Mouse (Mus musculus) liver, embryonic 13.5 days (tissue): ENCODE results near the gene Ly6g6e. TPM values are rescaled to one million over a fixed set of nuclear protein-coding genes. Genes with fewer than 3 reads are reported as not detected.
A peak's percentile ranks its signal among the peaks of the same experiment; 100 is the strongest.

Source experiments
- ATAC-seq: fragments of 200-750 bp; cut with Nextera tagmentation; 2 replicates; pipeline ENCODE4 v1.8.0; 2017; ENCODE audit warnings: low read depth, mild to moderate bottlenecking, moderate number of reproducible peaks, moderate library complexity
- DNase-seq: peaks from one replicate; pipeline ENCODE4 v3.0.0; 2022
- H3K27ac ChIP-seq: fragments of 300-500 bp; sonication (generic); 2 replicates; pipeline ENCODE4 v1.5.1; 2015; ENCODE audit warnings: moderate library complexity, mild to moderate bottlenecking, inconsistent platforms
- H3K27me3 ChIP-seq: fragments of 300-500 bp; sonication (generic); 2 replicates; pipeline ENCODE4 v1.6.1; 2015; ENCODE audit warnings: mild to moderate bottlenecking, inconsistent platforms
- H3K36me3 ChIP-seq: fragments of 300-500 bp; sonication (generic); 2 replicates; pipeline ENCODE4 v1.6.1; 2015; ENCODE audit warnings: mild to moderate bottlenecking, inconsistent platforms
- H3K4me1 ChIP-seq: fragments of 300-500 bp; sonication (generic); replicated peaks from 2 replicates; pipeline ENCODE4 v1.6.1; 2015; ENCODE audit warnings: inconsistent platforms
- H3K4me2 ChIP-seq: fragments of 300-500 bp; sonication (generic); 2 replicates; pipeline ENCODE4 v1.6.1; 2015; ENCODE audit warnings: inconsistent platforms, mild to moderate bottlenecking, moderate library complexity
- H3K4me3 ChIP-seq: fragments of 300-500 bp; sonication (generic); replicated peaks from 2 replicates; pipeline ENCODE4 v1.5.1; 2015; ENCODE audit warnings: mild to moderate bottlenecking, inconsistent platforms
- H3K9ac ChIP-seq: fragments of 300-500 bp; sonication (generic); 2 replicates; pipeline ENCODE4 v1.6.1; 2015; ENCODE audit warnings: mild to moderate bottlenecking, inconsistent platforms
- H3K9me3 ChIP-seq: fragments of 300-500 bp; sonication (generic); replicated peaks from 2 replicates; pipeline ENCODE4 v1.6.1; 2016; ENCODE audit warnings: inconsistent platforms
- whole genome bisulfite sequencing: fragments of 180-500 bp; shearing (Covaris S2); methylation state at CpG from one replicate; pipeline ENCODE4 v1.1.7; 2015; ENCODE audit not compliant: insufficient replicate concordance; 5-methylcytosine and 5-hydroxymethylcytosine counted together
- polyA plus RNA-seq: library from polyadenylated mRNA; unstranded; fragments of >200 nt; fragmentation: Nextera tagmentation; extraction: Ambion mirVana; gene quantifications from 2 replicates; pipeline ENCODE4 v1.2.1, GENCODE M21; 2015

Gene Ly6g6e
- polyA plus RNA-seq, 1 experiment from 2014 or later: 0.23 TPM

GRCm38 (mm10) chr17:35064378-35064877 lies 12.3 kb upstream of the Ly6g6e start:
- ATAC-seq: no peak
- Histone ChIP-seq H3K9me3 (no peaks in the 10 kb centered on the region), H3K9ac (no peak overlapping the region), H3K4me2 (peak overlapping the region; percentile 72), H3K27me3 (peaks cover 87% of the 10 kb centered on the region), H3K36me3 (peaks cover 11% of the 10 kb centered on the region), H3K4me3 (peak overlapping the region; percentile 49), H3K27ac (no peak overlapping the region), H3K4me1 (peaks cover 55% of the 10 kb centered on the region)
- no peak for DNase-seq
- 26% methylated on average over 10 of the region's 10 CpGs for WGBS

- peak within 1 kb of the TSS; percentile 72 for H3K4me2 ChIP-seq
- peak within 1 kb of the TSS; percentile 29; the same call in 1 of the 2 replicates for H3K27ac ChIP-seq
- DNase-seq: peak; percentile 32
- peak within 1 kb of the TSS; percentile 49 for H3K4me3 ChIP-seq
- peaks cover 11% of the 10 kb centered on the region for H3K36me3 ChIP-seq
- no peaks in the 10 kb centered on the region for H3K9me3 ChIP-seq
- ATAC-seq: peak; percentile 51
- H3K9ac ChIP-seq: peak within 1 kb of the TSS; percentile 49
- peaks cover 47% of the 10 kb centered on the region for H3K4me1 ChIP-seq
- H3K27me3 ChIP-seq: peaks cover 88% of the 10 kb centered on the region
- 3% methylated on average over 48 of the region's 48 CpGs for WGBS
Measured at GRCm38 (mm10) chr17:35064951-35065947, 11.5 kb upstream of the Ly6g6e start, which contains the start of gene Ly6g6c. TSS of gene Ly6g6c (plus strand) at chr17:35065388.

- Histone ChIP-seq H3K27ac (peak within 1 kb of the TSS; percentile 29; the same call in 1 of the 2 replicates), H3K4me2 (peak within 1 kb of the TSS; percentile 72), H3K27me3 (peaks cover 83% of the 10 kb centered on the region), H3K9me3 (no peaks in the 10 kb centered on the region), H3K9ac (peak within 1 kb of the TSS; percentile 49), H3K4me3 (peak within 1 kb of the TSS; percentile 49), H3K4me1 (peaks cover 44% of the 10 kb centered on the region), H3K36me3 (peaks cover 5% of the 10 kb centered on the region)
- ATAC-seq: no peak
- WGBS: 36% methylated on average over 10 of the region's 10 CpGs
- DNase-seq: no peak
Measured at GRCm38 (mm10) chr17:35066084-35066483, 10.6 kb upstream of the Ly6g6e start, which contains the start of gene Mpig6b. TSS of gene Mpig6b (minus strand) at chr17:35066184.

- Histone ChIP-seq H3K27ac (no peak overlapping the region), H3K4me3 (no peak overlapping the region), H3K36me3 (no peaks in the 10 kb centered on the region), H3K4me1 (peaks cover 37% of the 10 kb centered on the region), H3K9ac (no peak overlapping the region), H3K4me2 (no peak overlapping the region), H3K27me3 (peaks cover 76% of the 10 kb centered on the region), H3K9me3 (no peaks in the 10 kb centered on the region)
- WGBS: 69% methylated on average over 17 of the region's 17 CpGs
- DNase-seq: no peak
- ATAC-seq: no peak
Measured at GRCm38 (mm10) chr17:35068213-35068914, 8.3 kb upstream of the Ly6g6e start.

- H3K27me3 ChIP-seq: peaks cover 62% of the 10 kb centered on the region
- H3K4me1 ChIP-seq: peaks cover 28% of the 10 kb centered on the region
- H3K4me2 ChIP-seq: no peak overlapping the region
- whole genome bisulfite sequencing: 38% methylated on average over 6 of the region's 6 CpGs
- ATAC-seq (no peak), DNase-seq (no peak)
- no peaks in the 10 kb centered on the region for H3K36me3 ChIP-seq
- H3K4me3 ChIP-seq: no peak overlapping the region
- H3K9ac ChIP-seq: no peak overlapping the region
- H3K27ac ChIP-seq: no peak overlapping the region
- no peaks in the 10 kb centered on the region for H3K9me3 ChIP-seq
Measured at GRCm38 (mm10) chr17:35070556-35071229, 6.0 kb upstream of the Ly6g6e start.

GRCm38 (mm10) chr17:35071454-35071853 lies 5.2 kb upstream of the Ly6g6e start:
- no peak overlapping the region for H3K27ac ChIP-seq
- WGBS: 71% methylated on average over 9 of the region's 9 CpGs
- H3K9me3 ChIP-seq: no peaks in the 10 kb centered on the region
- no peak overlapping the region for H3K4me3 ChIP-seq
- H3K9ac ChIP-seq: no peak overlapping the region
- H3K27me3 ChIP-seq: peaks cover 54% of the 10 kb centered on the region
- ATAC-seq: no peak
- DNase-seq: no peak
- no peaks in the 10 kb centered on the region for H3K36me3 ChIP-seq
- H3K4me1 ChIP-seq: peaks cover 23% of the 10 kb centered on the region
- no peak overlapping the region for H3K4me2 ChIP-seq

- H3K36me3 ChIP-seq: no peaks in the 10 kb centered on the region
- H3K4me1 ChIP-seq: peaks cover 41% of the 10 kb centered on the region
- peaks cover 45% of the 10 kb centered on the region for H3K27me3 ChIP-seq
- 20% methylated on average over 17 of the region's 17 CpGs for WGBS
- no peak overlapping the region for H3K4me2 ChIP-seq
- H3K4me3 ChIP-seq: no peak overlapping the region
- 0 out of 2 replicates have a peak overlapping the region, but pooled peaks have one; percentile 6 for H3K9ac ChIP-seq
- DNase-seq: no peak
- ATAC-seq: no peak; the same call in 1 of the 2 replicates
- H3K9me3 ChIP-seq: no peaks in the 10 kb centered on the region
- no peak overlapping the region for H3K27ac ChIP-seq
Measured at GRCm38 (mm10) chr17:35074097-35074496, 2.6 kb upstream of the Ly6g6e start.

GRCm38 (mm10) chr17:35077285-35077684 lies 583 bp downstream of the Ly6g6e start:
- Histone ChIP-seq H3K4me1 (peaks cover 56% of the 10 kb centered on the region), H3K4me2 (peak overlapping the region; percentile 32; the same call in 1 of the 2 replicates), H3K27ac (no peak overlapping the region), H3K4me3 (no peak overlapping the region), H3K9me3 (no peaks in the 10 kb centered on the region), H3K36me3 (no peaks in the 10 kb centered on the region), H3K27me3 (peaks cover 31% of the 10 kb centered on the region), H3K9ac (no peak overlapping the region)
- WGBS: 27% methylated on average over 2 of the region's 2 CpGs
- DNase-seq: no peak
- ATAC-seq: no peak

GRCm38 (mm10) chr17:35077786-35078233 lies 1.1 kb downstream of the Ly6g6e start, which contains the start of gene Ly6g6d:
TSS of gene Ly6g6d (minus strand) at chr17:35078065.
- peak within 1 kb of the TSS; percentile 32 for H3K4me2 ChIP-seq
- WGBS: 13% methylated on average over 14 of the region's 14 CpGs
- ATAC-seq (no peak), DNase-seq (no peak)
- peaks cover 56% of the 10 kb centered on the region for H3K4me1 ChIP-seq
- H3K27ac ChIP-seq: no peak within 1 kb of the TSS
- H3K4me3 ChIP-seq: no peak within 1 kb of the TSS; the same call in 1 of the 2 replicates
- H3K27me3 ChIP-seq: peaks cover 29% of the 10 kb centered on the region
- 0 out of 2 replicates have a peak within 1 kb of the TSS, but pooled peaks have one; percentile 28 for H3K9ac ChIP-seq
- no peaks in the 10 kb centered on the region for H3K9me3 ChIP-seq
- no peaks in the 10 kb centered on the region for H3K36me3 ChIP-seq

GRCm38 (mm10) chr17:35079778-35080177 lies 3.1 kb downstream of the Ly6g6e start:
- no peaks in the 10 kb centered on the region for H3K9me3 ChIP-seq
- 10% methylated on average over 9 of the region's 9 CpGs for WGBS
- peaks cover 53% of the 10 kb centered on the region for H3K4me1 ChIP-seq
- H3K4me3 ChIP-seq: peak overlapping the region; percentile 37
- H3K4me2 ChIP-seq: peak overlapping the region; percentile 73
- DNase-seq (peak; percentile 77), ATAC-seq (peak; percentile 98)
- peaks cover 17% of the 10 kb centered on the region; the same call in 1 of the 2 replicates for H3K27me3 ChIP-seq
- peak overlapping the region; percentile 64 for H3K9ac ChIP-seq
- peak overlapping the region; percentile 88 for H3K27ac ChIP-seq
- H3K36me3 ChIP-seq: no peaks in the 10 kb centered on the region
